Mouse (Mus musculus) E14TG2a.4 (cell line): Measurements from ENCODE around the gene Diexf.

Experiments used
- CTCF ChIP-seq: conservative IDR thresholded peaks from 2 replicates; pipeline ENCODE4 v1.5.1; 2014; ENCODE audit warnings: low read length
- NANOG ChIP-seq: IDR thresholded peaks from 2 replicates; pipeline ENCODE4 v1.6.1; 2014; ENCODE audit warnings: borderline replicate concordance, low read length, mixed read lengths
- POU5F1 ChIP-seq: IDR thresholded peaks from 2 replicates; pipeline ENCODE4 v1.6.1; 2014; ENCODE audit warnings: low read length, borderline replicate concordance

DNA sequence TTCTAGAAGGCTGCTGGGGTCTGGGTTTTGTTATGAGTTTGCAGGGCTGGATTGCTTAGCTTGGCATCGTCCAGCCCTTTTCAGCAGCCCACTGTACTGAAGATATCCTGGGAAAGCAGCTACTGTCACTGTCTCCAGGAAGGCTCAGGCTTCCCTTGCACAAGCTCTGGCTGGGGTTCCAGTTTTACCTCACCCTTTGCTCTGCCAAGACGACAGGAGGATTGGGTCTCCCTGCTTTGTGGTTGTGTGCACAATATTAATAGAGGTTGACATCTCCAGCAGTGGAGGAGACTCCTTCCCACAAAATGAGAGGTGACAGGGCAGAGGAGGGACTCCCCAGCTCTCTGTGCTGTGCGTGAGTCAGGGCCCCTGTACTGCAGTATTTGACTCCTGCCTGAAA is 19.2 kb upstream of the Diexf start:
- TF ChIP-seq CTCF, result no peak
- TF ChIP-seq POU5F1, result no peak
- no peak for TF ChIP-seq NANOG
